Mouse (Mus musculus) limb, embryonic 13.5 days (tissue): ENCODE measurements around the gene Itgb7. TPM values are rescaled to one million over a fixed set of nuclear protein-coding genes. Genes with fewer than 3 reads are reported as not detected.

ENCODE experiments used
- ATAC-seq: fragments of 200-750 bp; cut with Nextera tagmentation; 2 replicates; pipeline ENCODE4 v1.8.0; 2017; ENCODE audit warnings: low read depth, moderate number of reproducible peaks, moderate TSS enrichment; ENCODE audit not compliant: low FRiP score
- H3K27ac ChIP-seq: fragments of 300-500 bp; sonication (generic); 2 replicates; pipeline ENCODE4 v1.5.1; 2015; ENCODE audit warnings: inconsistent platforms, mild to moderate bottlenecking, moderate library complexity
- H3K27me3 ChIP-seq: fragments of 300-500 bp; sonication (generic); 2 replicates; pipeline ENCODE4 v1.6.1; 2015; ENCODE audit warnings: mild to moderate bottlenecking, inconsistent platforms
- H3K36me3 ChIP-seq: fragments of 300-500 bp; sonication (generic); 2 replicates; pipeline ENCODE4 v1.6.1; 2015; ENCODE audit warnings: inconsistent platforms, mild to moderate bottlenecking, moderate library complexity
- H3K4me1 ChIP-seq: fragments of 300-500 bp; sonication (generic); 2 replicates; pipeline ENCODE4 v1.6.1; 2015; ENCODE audit warnings: inconsistent platforms
- H3K4me2 ChIP-seq: fragments of 300-500 bp; sonication (generic); replicated peaks from 2 replicates; pipeline ENCODE4 v1.6.1; 2015; ENCODE audit warnings: inconsistent platforms, mild to moderate bottlenecking, moderate library complexity
- H3K4me3 ChIP-seq: fragments of 300-500 bp; sonication (generic); 2 replicates; pipeline ENCODE4 v1.5.1; 2015; ENCODE audit warnings: moderate library complexity, mild to moderate bottlenecking, inconsistent platforms
- H3K9ac ChIP-seq: fragments of 300-500 bp; sonication (generic); 2 replicates; pipeline ENCODE4 v1.6.1; 2015; ENCODE audit warnings: mild to moderate bottlenecking, inconsistent platforms
- H3K9me3 ChIP-seq: fragments of 300-500 bp; sonication (generic); 2 replicates; pipeline ENCODE4 v1.6.1; 2016; ENCODE audit warnings: inconsistent platforms
- WGBS: fragments of 180-500 bp; shearing (Covaris S2); methylation state at CpG from one replicate; pipeline ENCODE4 v1.1.7; 2015; 5-methylcytosine and 5-hydroxymethylcytosine counted together
- polyA plus RNA-seq: library from polyadenylated mRNA; unstranded; fragments of >200 nt; fragmentation: Nextera tagmentation; extraction: Ambion mirVana; gene quantifications from 2 replicates; pipeline ENCODE4 v1.2.1, GENCODE M21; 2015

Itgb7 gene
- polyA plus RNA-seq = 3.2 and 3.5 TPM in 2 replicates

GRCm38 (mm10) chr15:102231748-102232147 lies at the start of gene Itgb7:
Itgb7 (minus strand) TSS chr15:102231944.
- Histone ChIP-seq H3K4me2 (no peak within 1 kb of the TSS), H3K27ac (peak within 1 kb of the TSS; percentile 33; the same call in 1 of the 2 replicates), H3K4me1 (peaks cover 22% of the 10 kb centered on the region), H3K27me3 (no peaks in the 10 kb centered on the region), H3K9ac (no peak within 1 kb of the TSS), H3K9me3 (no peaks in the 10 kb centered on the region), H3K4me3 (no peak within 1 kb of the TSS), H3K36me3 (peaks cover 33% of the 10 kb centered on the region)
- 39% methylated on average over 6 of the region's 6 CpGs for WGBS
- no peak for ATAC-seq

GRCm38 (mm10) chr15:102280623-102281022 lies 48.9 kb upstream of the Itgb7 start:
- H3K9me3 ChIP-seq = no peaks in the 10 kb centered on the region
- 0 out of 2 replicates have a peak overlapping the region, but pooled peaks have one; percentile 78 for H3K9ac ChIP-seq
- H3K27me3 ChIP-seq = no peaks in the 10 kb centered on the region
- peak overlapping the region; percentile 93 for H3K4me2 ChIP-seq
- H3K27ac ChIP-seq = no peak overlapping the region
- H3K4me3 ChIP-seq = peak overlapping the region; percentile 67
- WGBS = 94% methylated on average over 19 of the region's 19 CpGs
- peaks cover 24% of the 10 kb centered on the region for H3K36me3 ChIP-seq
- ATAC-seq = no peak
- H3K4me1 ChIP-seq = peaks cover 21% of the 10 kb centered on the region

- H3K27ac ChIP-seq = peak overlapping the region; percentile 73
- H3K4me1 ChIP-seq = peaks cover 21% of the 10 kb centered on the region
- ATAC-seq = peak; percentile 5; the same call in 1 of the 2 replicates
These were observed 48.2 kb upstream of the Itgb7 start for GRCm38 (mm10) chr15:102279783-102280520.

GRCm38 (mm10) chr15:102279092-102279782 lies 47.5 kb upstream of the Itgb7 start, which contains the start of gene Mfsd5:
Mfsd5 (plus strand) TSS chr15:102279454.
- Histone ChIP-seq H3K4me2 (peak within 1 kb of the TSS; percentile 93), H3K4me1 (peaks cover 21% of the 10 kb centered on the region), H3K9ac (peak within 1 kb of the TSS; percentile 78), H3K27ac (peak within 1 kb of the TSS; percentile 73), H3K4me3 (peak within 1 kb of the TSS; percentile 67), H3K27me3 (no peaks in the 10 kb centered on the region), H3K36me3 (peaks cover 24% of the 10 kb centered on the region), H3K9me3 (no peaks in the 10 kb centered on the region)
- under 1% methylated on average over 65 of the region's 65 CpGs for WGBS
- peak; percentile 95 for ATAC-seq

More at GRCm38 (mm10) chr15:102279783-102280520, 48.2 kb upstream of the Itgb7 start:
- Histone ChIP-seq H3K4me2 (peak overlapping the region; percentile 93), H3K4me3 (peak overlapping the region; percentile 67), H3K27me3 (no peaks in the 10 kb centered on the region), H3K9me3 (no peaks in the 10 kb centered on the region), H3K9ac (peak overlapping the region; percentile 78), H3K36me3 (peaks cover 24% of the 10 kb centered on the region)
- WGBS = 22% methylated on average over 13 of the region's 13 CpGs

- Histone ChIP-seq H3K27me3 (no peaks in the 10 kb centered on the region), H3K36me3 (peaks cover 24% of the 10 kb centered on the region), H3K4me1 (peaks cover 21% of the 10 kb centered on the region), H3K9ac (peak overlapping the region; percentile 78), H3K4me3 (peak overlapping the region; percentile 67), H3K4me2 (peak overlapping the region; percentile 93), H3K9me3 (no peaks in the 10 kb centered on the region), H3K27ac (peak overlapping the region; percentile 73)
- no peak for ATAC-seq
- WGBS = 38% methylated on average over 7 of the region's 7 CpGs
These were observed 47.0 kb upstream of the Itgb7 start for GRCm38 (mm10) chr15:102278726-102279091.

- no peaks in the 10 kb centered on the region for H3K9me3 ChIP-seq
- no peak overlapping the region for H3K27ac ChIP-seq
- ATAC-seq = no peak
- H3K4me1 ChIP-seq = peaks cover 24% of the 10 kb centered on the region
- no peak overlapping the region for H3K9ac ChIP-seq
- H3K4me2 ChIP-seq = no peak overlapping the region
- no peaks in the 10 kb centered on the region for H3K36me3 ChIP-seq
- WGBS = 73% methylated on average over 6 of the region's 6 CpGs
- H3K4me3 ChIP-seq = no peak overlapping the region
- no peaks in the 10 kb centered on the region for H3K27me3 ChIP-seq
These were observed 42.4 kb upstream of the Itgb7 start for GRCm38 (mm10) chr15:102273982-102274716.

- peak overlapping the region; percentile 71 for H3K4me2 ChIP-seq
- ATAC-seq = no peak
- no peaks in the 10 kb centered on the region for H3K27me3 ChIP-seq
- 53% methylated on average over 3 of the region's 3 CpGs for WGBS
- no peaks in the 10 kb centered on the region for H3K9me3 ChIP-seq
- H3K27ac ChIP-seq = no peak overlapping the region
- no peak overlapping the region for H3K9ac ChIP-seq
- no peaks in the 10 kb centered on the region for H3K36me3 ChIP-seq
- peaks cover 20% of the 10 kb centered on the region for H3K4me1 ChIP-seq
- H3K4me3 ChIP-seq = peak overlapping the region; percentile 41; the same call in 1 of the 2 replicates
These were observed 39.7 kb upstream of the Itgb7 start for GRCm38 (mm10) chr15:102271441-102271840.

- H3K4me3 ChIP-seq = peak within 1 kb of the TSS; percentile 41
- no peaks in the 10 kb centered on the region for H3K36me3 ChIP-seq
- peak within 1 kb of the TSS; percentile 71 for H3K4me2 ChIP-seq
- no peak within 1 kb of the TSS for H3K27ac ChIP-seq
- H3K27me3 ChIP-seq = no peaks in the 10 kb centered on the region
- peak within 1 kb of the TSS; percentile 63 for H3K9ac ChIP-seq
- H3K9me3 ChIP-seq = no peaks in the 10 kb centered on the region
- H3K4me1 ChIP-seq = peaks cover 20% of the 10 kb centered on the region
- 10% methylated on average over 21 of the region's 21 CpGs for WGBS
- 0 out of 2 replicates have a peak, but pooled peaks have one; percentile 44 for ATAC-seq
These were observed 38.7 kb upstream of the Itgb7 start, which contains the start of gene Gm9918 for GRCm38 (mm10) chr15:102270274-102270960. Gm9918 (plus strand) TSS chr15:102270563.

- no peak overlapping the region for H3K4me2 ChIP-seq
These were observed 33.8 kb upstream of the Itgb7 start for GRCm38 (mm10) chr15:102265548-102265947.

GRCm38 (mm10) chr15:102263037-102263436 lies 31.3 kb upstream of the Itgb7 start:
- Histone ChIP-seq H3K27me3 (no peaks in the 10 kb centered on the region), H3K9me3 (no peaks in the 10 kb centered on the region), H3K4me3 (no peak overlapping the region), H3K9ac (no peak overlapping the region), H3K4me1 (peaks cover 36% of the 10 kb centered on the region), H3K36me3 (no peaks in the 10 kb centered on the region), H3K27ac (0 out of 2 replicates have a peak overlapping the region, but pooled peaks have one; percentile 40), H3K4me2 (no peak overlapping the region)
- no peak for ATAC-seq
- WGBS = 79% methylated on average over 2 of the region's 2 CpGs

More at GRCm38 (mm10) chr15:102265548-102265947, 33.8 kb upstream of the Itgb7 start:
- Histone ChIP-seq H3K4me3 (no peak overlapping the region), H3K9me3 (no peaks in the 10 kb centered on the region), H3K4me1 (peaks cover 20% of the 10 kb centered on the region), H3K9ac (no peak overlapping the region), H3K27me3 (no peaks in the 10 kb centered on the region), H3K27ac (no peak overlapping the region), H3K36me3 (no peaks in the 10 kb centered on the region)
- ATAC-seq = no peak
- 87% methylated on average over 5 of the region's 5 CpGs for WGBS

GRCm38 (mm10) chr15:102262582-102262981 lies 30.8 kb upstream of the Itgb7 start:
- H3K4me3 ChIP-seq = no peak overlapping the region
- H3K4me2 ChIP-seq = 0 out of 2 replicates have a peak overlapping the region, but pooled peaks have one; percentile 7
- peak overlapping the region; percentile 40; the same call in 1 of the 2 replicates for H3K27ac ChIP-seq
- H3K27me3 ChIP-seq = no peaks in the 10 kb centered on the region
- WGBS = 36% methylated on average over 7 of the region's 7 CpGs
- ATAC-seq = no peak
- no peaks in the 10 kb centered on the region for H3K9me3 ChIP-seq
- H3K4me1 ChIP-seq = peaks cover 41% of the 10 kb centered on the region
- no peaks in the 10 kb centered on the region for H3K36me3 ChIP-seq
- H3K9ac ChIP-seq = no peak overlapping the region
